Mouse (Mus musculus) bone marrow macrophage, adult 2 months (primary cell): ENCODE data around the gene Pcx. TPM values are rescaled to one million over a fixed set of nuclear protein-coding genes. Genes with fewer than 3 reads are reported as not detected.

Experiments used
- H3K27ac ChIP-seq: 2 replicates; pipeline ENCODE4 v1.5.1; 2012; ENCODE audit warnings: low read depth, low read length; ENCODE audit not compliant: insufficient read depth
- H3K4me1 ChIP-seq: 2 replicates; pipeline ENCODE4 v1.6.1; 2012; ENCODE audit warnings: low read length; ENCODE audit not compliant: control insufficient read depth, insufficient read depth
- H3K4me3 ChIP-seq: 2 replicates; pipeline ENCODE4 v1.5.1; 2012; ENCODE audit warnings: mild to moderate bottlenecking, low read length, moderate library complexity; ENCODE audit not compliant: insufficient read depth
- CTCF ChIP-seq: IDR thresholded peaks from 2 replicates; pipeline ENCODE4 v1.5.1; 2012; ENCODE audit warnings: low read depth, mild to moderate bottlenecking, low read length, moderate library complexity
- POLR2A ChIP-seq: IDR thresholded peaks from 2 replicates; pipeline ENCODE4 v1.6.1; 2012; ENCODE audit warnings: mild to moderate bottlenecking, low read depth, low read length, borderline replicate concordance
- polyA plus RNA-seq: library from polyadenylated mRNA; stranded (reverse); fragments of >200 nt; gene quantifications from 2 replicates; pipeline ENCODE4 v1.2.4, GENCODE M21; 2012; ENCODE audit not compliant: missing spikeins, insufficient read depth, insufficient read length

Gene Pcx
- 1.8 and 3.7 TPM in 2 replicates for polyA plus RNA-seq

DNA sequence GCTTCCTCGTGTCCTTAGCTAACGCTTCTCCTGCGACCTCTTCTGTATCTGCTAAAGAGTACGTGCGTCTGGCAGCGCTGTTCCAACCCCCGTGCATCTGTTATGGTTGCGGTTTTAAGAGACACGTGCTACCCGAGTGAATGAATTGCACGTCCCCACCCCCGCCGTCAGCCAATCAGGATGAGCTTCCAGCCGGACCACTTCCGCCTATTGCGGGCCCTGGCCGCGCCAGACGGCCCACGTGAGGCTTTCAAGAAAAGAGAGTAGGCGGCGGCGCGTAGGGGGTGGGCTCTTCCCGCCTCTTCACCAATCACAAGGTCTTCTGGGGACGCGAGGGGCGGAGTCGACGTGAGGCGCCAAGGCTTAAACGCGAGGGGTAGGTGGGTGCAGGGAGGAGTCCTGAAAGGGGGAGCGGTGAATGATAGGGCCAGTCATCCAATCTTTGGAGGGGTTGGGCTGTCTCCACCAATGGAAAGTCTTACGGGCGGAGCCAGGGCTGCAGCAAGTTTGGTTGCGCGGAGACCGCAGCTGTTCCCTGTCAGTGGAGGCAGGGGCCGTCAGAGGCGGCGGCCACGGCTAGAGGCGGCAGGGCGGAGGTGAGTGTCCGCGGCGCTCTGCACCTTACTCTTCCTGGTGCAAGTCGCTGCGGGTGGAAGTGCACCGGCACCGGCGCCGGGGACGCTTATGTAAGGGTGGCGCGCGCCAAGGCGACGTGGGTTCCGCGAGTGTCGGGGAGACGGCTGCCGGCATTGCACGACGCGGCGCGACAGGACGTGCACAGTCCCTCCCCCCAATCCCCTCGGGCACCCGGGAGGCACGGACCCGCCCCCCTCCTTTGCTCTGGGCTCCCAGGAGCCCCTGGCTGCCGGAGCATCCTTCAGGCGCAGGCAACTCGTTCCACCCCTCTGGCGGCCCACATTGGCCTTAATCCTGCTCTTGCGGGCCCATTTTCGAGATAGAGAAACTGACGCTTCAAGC is at the start of gene Pcx:
Gene Pcx, plus strand, starts transcription at position 487 of the 978 bp plus-strand sequence.
- Histone ChIP-seq H3K27ac (no peak within 1 kb of the TSS), H3K4me1 (peaks cover 2% of the 10 kb centered on the region; the same call in 1 of the 2 replicates), H3K4me3 (peak within 1 kb of the TSS; percentile 76)
- TF ChIP-seq CTCF (no peak), POLR2A (no peak)

DNA sequence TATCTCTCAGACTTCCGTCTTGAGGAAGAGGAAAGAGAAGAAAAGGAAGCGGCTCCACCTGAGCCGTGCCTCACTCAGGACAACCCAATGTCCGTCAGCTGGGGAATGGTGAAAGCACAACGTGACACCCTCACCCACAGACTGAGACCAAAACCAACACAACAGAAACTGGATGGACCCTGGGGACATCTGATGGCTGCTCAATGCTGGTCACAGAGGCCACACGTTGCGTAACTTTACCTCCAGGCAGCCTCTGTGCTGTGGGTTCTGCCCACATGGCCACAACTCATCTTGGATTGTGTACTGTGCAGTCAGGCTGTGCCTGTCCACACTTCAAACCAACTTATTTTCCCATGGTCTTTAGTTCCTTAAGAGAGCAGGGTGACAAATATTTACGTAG is 48.3 kb upstream of the Pcx start:
- no peak overlapping the region for H3K4me3 ChIP-seq
- H3K4me1 ChIP-seq = peaks cover 11% of the 10 kb centered on the region
- no peak overlapping the region for H3K27ac ChIP-seq
- no peak for TF ChIP-seq CTCF
- TF ChIP-seq POLR2A = no peak

DNA sequence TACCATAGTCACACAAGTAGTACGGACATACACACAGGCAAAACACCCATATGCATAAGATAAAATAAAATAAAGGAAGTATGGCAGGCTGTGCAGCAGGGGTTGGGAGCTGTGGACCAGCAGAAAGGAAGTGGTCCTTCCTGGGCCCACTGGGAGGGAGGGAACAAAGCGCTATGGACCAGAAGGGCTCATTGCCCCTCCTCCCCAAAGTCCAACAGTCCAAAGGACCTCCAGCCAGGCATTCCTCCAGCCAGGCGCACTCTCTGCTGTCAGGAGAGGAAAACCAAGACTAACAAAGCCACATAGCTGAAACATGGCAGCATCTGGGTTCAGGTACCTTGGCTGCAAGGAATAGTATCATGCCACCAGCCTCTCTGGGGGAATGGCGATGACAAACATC is 45.6 kb upstream of the Pcx start:
- Histone ChIP-seq H3K4me3 (no peak overlapping the region), H3K4me1 (peaks cover 11% of the 10 kb centered on the region), H3K27ac (no peak overlapping the region)
- no peak for TF ChIP-seq POLR2A
- no peak for TF ChIP-seq CTCF

DNA sequence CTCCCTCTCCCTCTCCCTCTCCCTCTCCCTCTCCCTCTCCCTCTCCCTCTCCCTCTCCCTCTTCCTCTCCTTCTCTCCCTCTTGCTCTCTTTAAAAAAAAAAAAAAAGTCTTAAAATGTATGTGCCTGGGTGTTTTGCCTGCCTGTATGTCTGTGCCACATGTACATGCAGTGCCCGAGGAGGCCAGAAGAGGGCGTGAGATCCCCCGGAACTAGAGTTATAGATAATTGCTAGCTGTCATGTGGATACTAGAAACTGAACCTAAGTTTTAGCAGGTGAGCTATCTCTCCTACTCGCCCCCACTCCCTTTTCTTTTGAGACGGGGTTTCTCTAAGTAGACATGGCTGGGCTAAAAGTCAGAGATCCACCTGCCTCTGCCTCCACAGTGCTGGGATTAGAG is 41.9 kb upstream of the Pcx start:
- Histone ChIP-seq H3K4me1 (peaks cover 7% of the 10 kb centered on the region), H3K27ac (no peak overlapping the region), H3K4me3 (no peak overlapping the region)
- TF ChIP-seq CTCF (peak; percentile 40; the same call in 1 of the 2 replicates), POLR2A (no peak)

DNA sequence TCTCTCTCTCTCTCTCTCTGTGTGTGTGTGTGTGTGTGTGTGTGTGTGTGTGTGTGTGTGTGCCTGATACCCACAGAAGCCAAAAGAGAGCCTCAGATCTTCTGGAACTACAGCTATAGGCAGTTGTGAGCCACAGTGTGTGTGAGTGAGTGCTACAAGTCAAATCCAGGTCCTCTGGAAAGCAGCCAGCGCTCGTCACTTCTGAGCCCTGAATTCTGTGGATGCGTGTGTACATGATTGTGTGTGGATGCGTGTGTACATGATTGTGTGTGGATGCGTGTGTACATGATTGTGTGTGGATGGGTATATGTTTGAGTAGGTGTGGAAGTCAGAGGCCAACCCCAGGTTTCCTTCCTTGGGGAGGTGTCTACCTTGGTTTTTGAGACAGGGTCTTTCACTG is 36.7 kb upstream of the Pcx start:
- TF ChIP-seq CTCF = no peak
- TF ChIP-seq POLR2A = no peak
- no peaks in the 10 kb centered on the region for H3K4me1 ChIP-seq
- H3K27ac ChIP-seq = no peak overlapping the region
- H3K4me3 ChIP-seq = no peak overlapping the region

DNA sequence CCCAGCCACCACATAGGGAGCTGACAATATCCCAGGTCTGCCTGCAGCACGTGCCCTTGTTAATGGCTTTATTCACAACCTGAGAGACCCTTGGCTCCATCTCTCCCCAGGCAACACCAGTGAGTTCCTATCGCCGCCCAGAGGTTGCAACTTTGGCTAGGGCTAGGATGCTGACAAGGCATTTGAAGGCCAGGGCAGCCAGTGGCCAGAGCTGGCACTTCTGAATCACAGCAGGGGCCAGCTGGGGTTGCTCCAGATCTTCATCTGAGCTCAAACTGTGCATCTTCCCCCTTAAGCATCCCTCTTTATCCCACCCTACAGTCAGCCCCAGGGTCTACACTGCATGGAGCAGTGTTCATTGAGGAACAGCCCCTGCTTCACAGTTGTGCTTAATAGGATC is 35.5 kb upstream of the Pcx start:
- H3K4me3 ChIP-seq = no peak overlapping the region
- no peaks in the 10 kb centered on the region for H3K4me1 ChIP-seq
- TF ChIP-seq POLR2A (no peak), CTCF (no peak)
- no peak overlapping the region for H3K27ac ChIP-seq

DNA sequence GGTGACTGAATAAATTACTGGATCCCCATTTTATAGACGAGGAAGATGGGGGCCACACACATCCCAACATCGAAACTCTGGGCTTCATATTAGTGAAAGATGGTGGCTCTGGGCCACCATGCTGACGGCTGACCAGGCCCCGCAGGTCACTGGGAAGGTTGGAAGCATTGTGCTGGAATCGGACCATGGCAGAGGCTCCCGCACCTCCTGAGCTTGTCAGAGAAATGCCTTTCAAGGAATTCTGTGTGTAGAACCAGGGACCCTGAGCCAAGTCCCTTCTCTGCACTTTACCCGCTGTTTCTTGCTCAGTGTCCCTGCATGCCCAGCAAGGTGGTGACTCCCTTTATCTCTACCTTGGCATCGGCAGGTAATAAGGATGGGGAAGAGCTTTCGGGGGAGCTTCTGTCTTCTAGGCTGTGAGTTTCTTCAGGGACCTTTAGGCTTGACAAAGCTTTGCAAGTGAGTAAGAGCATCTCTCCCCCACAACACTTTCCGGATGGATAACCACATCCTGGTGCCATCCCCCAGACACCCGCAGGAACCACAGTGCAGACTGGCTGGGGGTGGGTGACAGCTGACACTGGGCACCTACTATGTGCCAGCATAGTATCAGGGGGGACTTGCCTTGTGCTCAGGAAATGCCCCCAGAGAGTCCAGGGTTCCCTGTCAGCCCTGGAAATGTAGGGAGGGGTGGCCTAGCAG is 34.9 kb upstream of the Pcx start:
- TF ChIP-seq POLR2A (no peak), CTCF (no peak)
- H3K27ac ChIP-seq = no peak overlapping the region
- no peak overlapping the region for H3K4me3 ChIP-seq
- H3K4me1 ChIP-seq = no peaks in the 10 kb centered on the region

DNA sequence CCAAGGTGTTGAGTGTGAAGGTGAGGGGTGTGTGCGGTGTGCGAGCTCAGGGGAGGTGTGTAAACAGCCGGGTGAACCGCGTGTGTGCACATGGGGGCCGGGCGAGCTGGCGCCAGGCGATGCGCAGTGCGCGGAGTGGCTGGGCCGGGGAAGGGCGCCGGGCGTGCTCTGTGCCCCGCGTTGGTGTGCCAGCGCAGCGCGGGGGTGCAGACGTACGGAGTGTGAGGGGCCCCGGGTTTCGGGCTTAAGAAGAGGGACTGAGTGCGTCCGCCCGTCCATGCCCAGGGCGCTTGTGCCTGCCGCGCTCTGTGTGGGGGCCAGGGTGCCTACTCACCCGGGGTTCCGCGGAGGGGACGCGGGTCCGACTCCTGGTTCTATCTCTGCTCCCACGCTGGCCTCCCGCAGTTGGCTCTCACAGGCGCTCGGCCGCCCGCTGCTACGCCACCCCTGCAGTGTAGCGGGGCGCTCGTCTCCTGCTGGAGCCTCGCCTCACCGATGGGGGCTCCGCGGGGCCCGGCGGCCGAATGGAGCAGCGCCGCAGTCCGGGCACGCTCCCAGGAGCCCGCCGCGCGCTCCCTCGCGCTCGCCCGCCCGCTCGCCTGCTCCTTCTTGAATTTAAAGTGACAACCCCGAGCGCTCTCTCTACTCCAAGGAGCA is 33.5 kb upstream of the Pcx start:
- H3K4me1 ChIP-seq = no peaks in the 10 kb centered on the region
- peak overlapping the region; percentile 50 for H3K4me3 ChIP-seq
- TF ChIP-seq CTCF (no peak), POLR2A (no peak)
- no peak overlapping the region for H3K27ac ChIP-seq

DNA sequence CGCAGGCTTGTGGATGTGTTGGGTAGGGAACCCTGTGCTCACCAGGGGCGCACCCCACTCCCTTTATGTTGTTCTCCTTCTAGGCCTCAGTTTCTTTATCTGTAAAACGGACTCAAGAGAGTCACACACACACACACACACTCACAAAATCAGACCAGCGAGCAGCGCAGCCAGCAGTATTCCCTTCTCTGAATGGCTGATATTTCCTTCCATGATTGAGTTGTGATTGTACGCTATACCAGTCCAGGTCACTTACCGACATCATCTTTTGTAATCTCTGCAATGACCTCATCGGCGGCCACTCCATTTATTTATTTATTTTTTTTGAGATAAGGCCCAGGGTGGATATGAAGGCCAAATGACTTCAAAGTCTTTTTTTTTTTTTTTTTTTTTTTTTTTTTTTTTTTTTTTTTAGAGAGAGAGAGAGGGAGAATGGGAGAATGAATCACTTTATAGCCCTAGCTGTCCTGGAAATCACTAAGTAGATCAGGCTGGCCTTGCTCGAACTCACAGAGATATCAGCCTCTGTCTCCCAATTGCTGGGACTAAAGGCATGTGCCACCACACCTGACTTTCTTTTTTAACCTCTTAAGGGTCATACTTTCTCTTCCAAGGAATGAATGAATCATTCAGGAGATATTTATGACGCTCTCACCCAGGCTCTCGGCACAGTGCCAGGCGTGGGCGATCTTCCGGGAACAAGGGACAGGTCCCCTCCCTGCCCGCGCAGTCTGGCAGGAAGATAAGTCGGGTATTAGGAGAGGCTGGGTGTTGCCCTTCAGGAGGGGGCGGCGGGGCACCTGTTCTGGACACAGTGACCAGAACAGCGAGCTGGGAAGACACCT is 32.7 kb upstream of the Pcx start, which contains the start of gene Syt12:
Gene Syt12, minus strand, starts transcription at position 103 of the 845 bp plus-strand sequence.
- H3K4me1 ChIP-seq = no peaks in the 10 kb centered on the region
- no peak within 1 kb of the TSS for H3K27ac ChIP-seq
- H3K4me3 ChIP-seq = peak within 1 kb of the TSS; percentile 50
- TF ChIP-seq POLR2A = no peak
- no peak for TF ChIP-seq CTCF
